Mouse (Mus musculus) small intestine, adult 2 months (tissue): ENCODE measurements around the gene Capg. TPM values are rescaled to one million over a fixed set of nuclear protein-coding genes. Genes with fewer than 3 reads are reported as not detected.

Experiments used
- H3K27ac ChIP-seq: fragments of 200-500 bp; 2 replicates; pipeline ENCODE4 v1.5.1; 2012; ENCODE audit warnings: low read depth, low read length, control low read depth, inconsistent platforms; ENCODE audit not compliant: insufficient read depth
- H3K27me3 ChIP-seq: fragments of 200-500 bp; 2 replicates; pipeline ENCODE4 v1.6.1; 2012; ENCODE audit warnings: mild to moderate bottlenecking, moderate library complexity, low read length, inconsistent platforms; ENCODE audit not compliant: control insufficient read depth, insufficient read depth
- H3K36me3 ChIP-seq: fragments of 200-500 bp; 2 replicates; pipeline ENCODE4 v1.6.1; 2012; ENCODE audit warnings: mild to moderate bottlenecking, low read length, control low read depth, inconsistent platforms; ENCODE audit not compliant: control insufficient read depth, insufficient read depth
- H3K4me1 ChIP-seq: fragments of 200-500 bp; 2 replicates; pipeline ENCODE4 v1.6.1; 2012; ENCODE audit warnings: low read length, inconsistent platforms, mixed read lengths; ENCODE audit not compliant: control insufficient read depth, insufficient read depth, insufficient read length
- H3K4me3 ChIP-seq: fragments of 200-500 bp; 2 replicates; pipeline ENCODE4 v1.5.1; 2012; ENCODE audit warnings: low read depth, mild to moderate bottlenecking, control low read depth, inconsistent platforms, low read length, moderate library complexity
- CTCF ChIP-seq: fragments of 200-500 bp; IDR thresholded peaks from 2 replicates; pipeline ENCODE4 v1.5.1; 2012; ENCODE audit warnings: low read depth, mild to moderate bottlenecking, control low read depth, inconsistent platforms, low read length, moderate library complexity, mixed read lengths; ENCODE audit not compliant: insufficient replicate concordance, insufficient read length; ENCODE audit errors: extremely low read depth
- POLR2A ChIP-seq: fragments of 200-500 bp; IDR thresholded peaks from 2 replicates; pipeline ENCODE4 v1.6.1; 2012; ENCODE audit warnings: low read depth, mild to moderate bottlenecking, control low read depth, inconsistent platforms, low read length, moderate library complexity
- WGBS: fragments of 180-500 bp; shearing (Covaris S2); methylation state at CpG from one replicate; pipeline ENCODE4 v1.1.7; 2018; 5-methylcytosine and 5-hydroxymethylcytosine counted together
- polyA plus RNA-seq: library from polyadenylated mRNA; depleted of rRNA; stranded (reverse); fragments of >200 nt; gene quantifications from 2 replicates; pipeline ENCODE4 v1.2.3, GENCODE M21; 2012; rRNA removed

Gene Capg
- 17.5 and 53.4 TPM in 2 replicates for polyA plus RNA-seq

DNA sequence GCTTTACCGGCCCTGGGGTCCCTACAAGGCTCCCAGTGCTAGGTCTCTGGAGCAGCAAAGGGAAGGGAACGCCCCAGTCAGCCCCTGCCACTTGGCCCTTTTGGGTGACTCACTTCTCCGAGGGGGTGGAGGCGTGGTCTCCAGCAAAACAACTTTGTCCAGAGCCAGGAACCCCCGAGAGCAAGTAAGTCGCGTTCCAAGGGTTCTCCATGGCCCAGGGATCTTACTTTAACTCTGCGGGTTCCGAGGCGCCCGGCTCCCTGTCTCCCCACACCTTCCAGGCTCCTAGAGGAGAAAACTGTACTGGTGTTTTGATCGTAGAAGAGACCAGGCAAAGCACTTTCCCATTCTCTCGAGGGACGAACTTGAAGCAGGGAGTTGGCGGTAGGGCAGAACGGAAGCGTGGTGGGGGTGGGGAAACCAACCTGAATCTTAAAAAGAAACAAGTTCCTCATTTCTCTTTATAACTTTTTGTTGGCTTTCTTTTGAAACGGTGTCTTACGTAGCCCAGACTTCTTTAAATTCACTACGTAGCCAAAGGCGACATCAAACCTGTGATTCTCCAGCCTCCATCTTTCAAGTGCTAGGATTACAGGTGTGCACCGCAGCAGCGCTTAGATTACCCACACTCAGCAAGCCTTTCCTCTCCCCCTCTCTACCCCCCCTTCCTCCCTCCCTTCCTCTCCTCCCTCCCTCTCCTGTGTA lies at the start of gene Capg:
TSS of gene Capg (plus strand) at position 109 of the 705 bp plus-strand sequence.
- WGBS = 29% methylated on average over 23 of the region's 23 CpGs

DNA sequence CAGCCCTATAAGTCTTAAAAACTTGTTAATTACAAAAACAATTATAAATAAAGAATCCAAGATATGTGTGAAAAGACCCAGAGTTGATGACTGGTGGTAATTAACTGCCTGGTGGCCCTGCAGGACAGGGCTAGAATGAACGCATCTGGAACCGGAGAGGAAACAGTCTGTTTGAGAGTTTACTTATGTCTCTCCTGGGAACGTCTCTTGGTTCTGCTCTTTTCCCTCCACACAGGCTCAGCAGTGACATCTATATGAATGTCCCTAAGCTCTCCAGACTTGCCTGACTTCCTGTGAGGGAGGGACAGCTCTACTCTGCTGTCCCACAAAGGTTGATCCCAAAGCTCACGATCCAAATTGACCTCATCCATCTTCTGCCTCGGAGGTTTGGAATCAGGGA lies 45.2 kb upstream of the Capg start:
- peaks cover 3% of the 10 kb centered on the region; the same call in 1 of the 2 replicates for H3K4me1 ChIP-seq
- WGBS = 63% methylated on average over 5 of the region's 5 CpGs
- no peak overlapping the region for H3K27ac ChIP-seq
- no peaks in the 10 kb centered on the region for H3K36me3 ChIP-seq
- H3K27me3 ChIP-seq = no peaks in the 10 kb centered on the region
- TF ChIP-seq CTCF (no peak), POLR2A (no peak)
- no peak overlapping the region for H3K4me3 ChIP-seq

More for the DNA sequence above, at the start of gene Capg:
- Histone ChIP-seq H3K27ac (peak within 1 kb of the TSS; percentile 45), H3K27me3 (no peaks in the 10 kb centered on the region), H3K4me3 (peak within 1 kb of the TSS; percentile 56), H3K4me1 (peaks cover 13% of the 10 kb centered on the region; the same call in 1 of the 2 replicates), H3K36me3 (no peaks in the 10 kb centered on the region)
- peak; percentile 62; the same call in 1 of the 2 replicates for TF ChIP-seq POLR2A
- TF ChIP-seq CTCF = no peak

DNA sequence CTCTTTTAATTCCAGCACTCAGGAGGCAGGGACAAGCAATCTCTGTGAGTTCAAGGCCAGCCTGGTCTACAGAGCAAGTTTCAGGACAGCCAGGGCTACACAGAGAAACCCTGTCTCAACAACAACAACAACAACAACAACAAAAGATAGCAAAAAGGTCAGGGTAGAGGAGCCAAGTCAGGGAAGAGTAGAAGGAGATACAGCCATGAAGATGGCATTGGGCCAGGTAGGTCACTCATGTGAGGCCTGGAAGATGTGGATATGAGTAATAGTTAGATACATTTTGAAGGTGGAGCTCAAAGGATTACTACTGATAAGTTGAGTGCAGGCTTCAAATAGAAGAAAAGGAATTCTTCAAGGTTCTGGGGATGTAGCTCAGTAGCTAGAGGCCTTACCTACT lies 40.9 kb upstream of the Capg start:
- H3K4me1 ChIP-seq = peaks cover 3% of the 10 kb centered on the region; the same call in 1 of the 2 replicates
- no peak overlapping the region for H3K27ac ChIP-seq
- H3K27me3 ChIP-seq = no peaks in the 10 kb centered on the region
- no peaks in the 10 kb centered on the region for H3K36me3 ChIP-seq
- no peak overlapping the region for H3K4me3 ChIP-seq
- TF ChIP-seq POLR2A = no peak
- no peak for TF ChIP-seq CTCF

DNA sequence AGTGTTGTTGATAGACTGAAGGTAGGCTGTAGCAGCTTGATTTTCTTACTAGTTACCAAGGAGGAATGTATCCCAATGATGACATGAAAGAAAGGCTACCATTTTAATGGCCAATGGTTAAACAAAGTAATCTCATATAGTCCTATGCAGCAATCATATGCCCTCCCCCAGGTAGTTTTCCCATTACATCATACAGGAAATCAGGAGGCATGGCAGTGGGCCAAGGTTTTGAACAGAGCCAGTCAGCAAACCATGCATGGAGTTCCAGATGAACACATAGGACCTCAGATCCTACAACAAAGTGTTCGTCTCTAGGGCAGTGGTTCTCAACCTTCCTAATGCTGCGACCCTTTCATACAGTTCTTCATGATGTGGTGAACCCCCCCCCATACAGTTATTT lies 40.3 kb upstream of the Capg start:
- H3K27me3 ChIP-seq = no peaks in the 10 kb centered on the region
- no peak overlapping the region for H3K4me3 ChIP-seq
- WGBS = 73% methylated on average over 2 of the region's 2 CpGs
- H3K4me1 ChIP-seq = peaks cover 3% of the 10 kb centered on the region; the same call in 1 of the 2 replicates
- H3K36me3 ChIP-seq = no peaks in the 10 kb centered on the region
- TF ChIP-seq CTCF (no peak), POLR2A (no peak)
- H3K27ac ChIP-seq = no peak overlapping the region

DNA sequence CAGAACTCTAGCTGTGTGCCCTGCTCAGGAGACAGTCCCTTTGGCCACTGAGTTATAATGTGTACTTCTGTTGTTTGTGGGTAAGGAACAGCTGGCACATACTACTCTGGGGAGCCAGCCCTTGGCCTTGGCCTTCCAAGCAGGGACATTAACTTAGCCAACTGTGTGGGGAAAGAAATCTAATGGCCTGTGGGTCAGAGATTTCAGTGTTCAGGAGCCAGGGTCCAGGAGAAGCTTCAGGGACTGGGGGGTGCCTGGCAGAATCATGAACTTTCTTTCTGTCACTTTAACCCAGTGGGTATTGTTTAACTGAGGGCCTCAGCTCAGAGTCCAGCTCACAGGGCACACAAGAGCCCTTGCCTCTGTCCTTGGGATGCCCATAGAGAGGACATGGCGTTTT lies 38.1 kb upstream of the Capg start:
- Histone ChIP-seq H3K4me1 (peaks cover 9% of the 10 kb centered on the region; the same call in 1 of the 2 replicates), H3K27ac (no peak overlapping the region), H3K36me3 (no peaks in the 10 kb centered on the region), H3K4me3 (no peak overlapping the region), H3K27me3 (no peaks in the 10 kb centered on the region)
- 90% methylated on average over 1 of the region's 1 CpGs for WGBS
- no peak for TF ChIP-seq POLR2A
- TF ChIP-seq CTCF = no peak

DNA sequence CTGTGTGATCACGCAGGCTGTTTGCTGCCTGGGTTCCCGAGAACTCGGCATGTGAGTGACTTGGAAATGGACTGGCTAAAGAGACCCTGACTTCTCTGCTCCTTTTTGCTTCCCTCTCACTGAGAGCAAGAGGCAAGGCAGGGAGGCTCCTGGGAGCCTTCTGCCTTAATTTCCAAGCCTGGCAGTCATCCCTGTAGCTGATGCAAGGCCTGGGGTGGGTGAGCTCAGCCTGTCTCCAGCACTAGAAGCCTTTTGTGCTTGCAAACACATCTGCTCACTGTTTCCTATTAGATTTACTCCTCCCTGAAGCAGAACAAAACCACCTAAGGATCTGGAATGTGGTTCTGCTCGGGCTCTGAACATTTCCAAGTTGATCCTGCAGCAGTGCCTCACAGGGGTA lies 35.6 kb upstream of the Capg start:
- TF ChIP-seq CTCF = no peak
- TF ChIP-seq POLR2A = no peak

DNA sequence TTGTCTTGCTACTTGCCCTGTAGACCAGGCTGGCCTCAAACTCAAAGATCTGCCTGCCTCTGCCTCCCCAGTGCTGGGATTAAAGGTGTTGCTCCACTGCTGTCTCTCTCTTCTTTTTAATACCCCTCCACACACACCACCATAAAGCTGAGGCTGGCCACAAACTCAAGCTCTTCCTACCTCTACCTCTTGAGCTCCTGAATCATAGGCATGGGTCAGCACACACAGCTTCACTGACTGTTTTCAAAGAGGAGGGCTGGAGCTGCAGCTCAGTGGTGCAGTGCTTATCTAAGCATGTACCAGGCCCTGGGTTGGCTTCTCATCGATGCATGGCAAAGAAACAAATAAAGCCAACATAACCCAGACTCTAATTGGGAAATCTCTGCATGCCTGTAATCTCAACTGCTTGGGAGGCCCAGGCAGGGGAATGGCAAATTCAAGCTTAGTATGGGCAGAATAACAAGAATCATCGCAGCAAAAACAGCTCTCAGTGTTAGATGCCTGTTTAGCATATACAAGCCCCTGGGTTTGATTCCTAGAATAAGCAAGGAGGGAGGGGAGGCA lies 34.2 kb upstream of the Capg start:
- peaks cover 18% of the 10 kb centered on the region for H3K4me1 ChIP-seq
- H3K4me3 ChIP-seq = no peak overlapping the region
- 0 out of 2 replicates have a peak overlapping the region, but pooled peaks have one; percentile 3 for H3K27ac ChIP-seq
- TF ChIP-seq POLR2A = no peak
- no peak for TF ChIP-seq CTCF
- no peaks in the 10 kb centered on the region for H3K36me3 ChIP-seq
- no peaks in the 10 kb centered on the region for H3K27me3 ChIP-seq
- 73% methylated on average over 2 of the region's 2 CpGs for WGBS

More for the DNA sequence above, 35.6 kb upstream of the Capg start:
- WGBS = 89% methylated on average over 4 of the region's 4 CpGs
- Histone ChIP-seq H3K27ac (no peak overlapping the region), H3K36me3 (no peaks in the 10 kb centered on the region), H3K4me1 (peaks cover 20% of the 10 kb centered on the region), H3K27me3 (no peaks in the 10 kb centered on the region), H3K4me3 (no peak overlapping the region)
